Mouse (Mus musculus) monocyte, adult 5-6 weeks (primary cell): ENCODE measurements around the gene Hspb1. TPM values are rescaled to one million over a fixed set of nuclear protein-coding genes. Genes with fewer than 3 reads are reported as not detected.

Experiments
- ATAC-seq: fragments of 153-309, 156-312 bp; replicated peaks from 2 replicates; pipeline ENCODE4 v1.8.0; 2017; ENCODE audit warnings: mild to moderate bottlenecking; ENCODE audit not compliant: low TSS enrichment, insufficient number of reproducible peaks, severe bottlenecking, poor library complexity, low FRiP score
- total RNA-seq: library from RNA; stranded (forward); fragments of 200-1000, 200-491, 200-594 nt; gene quantifications from 3 replicates; pipeline ENCODE4 v1.2.3, GENCODE M21; 2017

Gene Hspb1
- total RNA-seq, 1 experiment from 2014 or later = not detected

DNA sequence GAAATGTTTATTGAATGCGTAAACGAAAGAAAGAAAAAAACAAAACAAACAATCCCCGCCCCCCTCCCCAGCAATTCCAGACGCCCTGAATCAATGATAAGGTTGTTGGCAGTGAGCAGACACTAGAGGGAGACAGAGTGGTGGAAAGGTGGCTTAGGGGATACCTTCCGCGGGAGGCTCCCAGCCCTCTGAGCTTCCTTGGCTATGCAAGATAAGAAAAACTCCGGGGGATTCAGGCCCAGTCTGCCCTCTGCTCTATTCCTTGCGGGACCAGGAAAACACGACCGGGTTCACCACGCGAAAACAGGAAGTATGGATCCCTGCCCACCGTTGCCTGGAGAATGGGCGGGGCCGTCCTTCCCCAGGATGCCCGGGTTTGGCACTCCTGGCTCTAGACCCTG is 9.9 kb upstream of the Hspb1 start:
- ATAC-seq = no peak

DNA sequence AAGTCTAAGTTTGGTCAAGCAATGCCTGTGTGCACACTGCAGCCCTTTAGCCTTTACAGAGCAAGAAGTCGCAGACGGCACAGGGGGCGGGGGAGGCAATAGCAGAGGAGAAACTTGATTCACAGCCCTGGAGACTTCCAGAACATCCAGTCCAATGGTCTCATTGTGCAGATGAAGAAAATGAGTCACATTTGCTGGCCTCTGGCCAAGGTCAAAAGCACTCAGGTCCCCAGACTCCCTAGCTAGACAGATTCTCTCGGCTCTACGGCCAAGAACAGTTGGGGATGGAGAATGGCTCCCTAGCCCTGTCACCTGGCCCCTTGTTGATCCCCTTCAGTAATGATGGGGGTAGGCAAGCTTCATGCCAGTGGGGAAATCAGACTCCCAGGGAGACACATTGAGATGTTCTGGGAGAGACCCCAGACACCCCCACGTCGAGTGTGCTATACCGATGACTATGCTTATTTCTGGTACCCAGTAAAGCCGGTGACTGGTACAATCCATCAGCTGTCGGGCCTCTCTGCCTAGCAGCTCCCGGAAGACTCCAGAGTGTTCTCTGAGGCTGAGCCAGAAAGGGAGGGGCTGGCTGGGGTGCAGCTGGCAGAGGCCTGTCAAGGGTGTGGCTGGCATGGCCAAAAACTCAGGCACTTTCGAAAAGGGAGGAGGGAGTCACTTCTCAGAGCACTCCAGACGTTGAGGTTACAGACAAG is 8.1 kb upstream of the Hspb1 start:
- ATAC-seq = 0 out of 2 replicates have a peak, but pooled peaks have one; percentile 24

DNA sequence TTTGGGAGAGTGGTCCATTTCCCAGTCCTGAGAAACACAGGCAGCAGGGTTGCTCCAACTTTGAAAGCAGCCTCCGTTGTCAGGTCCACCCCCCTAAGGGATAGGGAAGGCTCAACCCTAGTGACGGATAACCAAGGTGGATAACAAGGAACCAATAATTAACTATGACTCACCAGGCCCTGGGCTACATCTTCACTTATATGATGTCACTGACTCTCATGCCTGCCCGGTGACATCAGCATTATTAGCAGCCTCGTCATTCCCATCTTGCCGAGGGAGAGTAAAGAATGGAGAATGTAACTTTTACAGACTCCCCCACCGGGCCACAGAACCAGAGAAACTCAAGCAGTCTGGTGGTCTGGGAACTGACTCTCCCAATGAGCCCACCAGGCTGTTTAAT is 3.1 kb upstream of the Hspb1 start:
- ATAC-seq = no peak

DNA sequence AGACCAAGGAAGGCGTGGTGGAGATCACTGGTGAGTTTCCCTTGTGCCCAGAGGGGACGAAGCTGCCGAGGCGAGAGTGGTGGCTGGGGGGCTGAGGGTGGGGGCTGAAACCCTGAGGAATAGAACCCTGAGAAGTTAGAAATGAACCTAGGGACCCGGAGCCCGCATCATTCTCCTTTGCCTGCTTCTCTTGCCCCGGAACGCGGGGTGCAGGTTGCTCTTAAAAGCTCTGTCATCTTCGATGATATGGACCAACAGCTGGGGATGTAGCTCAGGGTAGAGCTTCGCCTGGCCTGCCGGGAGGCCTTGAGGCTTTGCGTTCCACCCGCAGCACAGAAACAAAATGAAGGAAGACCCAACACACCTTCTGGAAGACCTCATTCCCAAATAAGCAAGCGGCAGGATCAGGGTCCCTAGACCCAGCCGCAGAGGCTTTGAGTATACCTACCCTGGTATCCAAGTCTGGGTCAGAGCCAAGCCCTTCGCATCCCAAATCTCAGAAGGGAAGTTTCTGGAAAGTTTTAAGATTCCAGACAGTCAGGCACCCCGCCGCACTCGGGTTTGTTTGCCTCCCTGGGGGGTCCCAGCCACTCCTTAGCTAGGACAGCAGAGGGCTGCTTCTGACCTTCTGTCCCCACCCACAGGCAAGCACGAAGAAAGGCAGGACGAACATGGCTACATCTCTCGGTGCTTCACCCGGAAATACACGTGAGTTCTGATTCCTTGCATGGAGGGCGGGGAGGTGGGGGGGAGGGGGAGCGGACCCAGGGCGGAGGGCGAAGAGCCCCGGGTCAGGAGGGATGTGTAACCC is 891 bp downstream of the Hspb1 start:
- no peak for ATAC-seq

DNA sequence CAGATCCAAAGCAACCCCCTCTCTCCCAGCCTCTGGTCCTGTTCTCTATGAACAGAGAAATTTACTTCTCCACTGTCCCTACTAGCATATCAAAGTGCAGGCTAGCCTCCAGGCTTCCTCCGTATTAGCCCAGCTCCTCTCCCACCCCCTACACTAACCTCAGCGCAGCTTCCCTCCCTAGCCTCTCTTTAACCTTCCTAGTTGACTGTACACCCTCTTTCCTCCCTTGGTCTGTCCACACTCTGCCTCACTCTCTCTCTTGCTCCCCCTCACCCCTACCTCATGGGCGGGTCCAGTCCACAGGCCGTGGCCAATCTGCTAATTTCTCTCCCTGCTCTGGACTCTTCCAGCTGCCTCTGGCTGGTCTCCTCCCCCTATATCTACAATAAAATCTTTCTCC is 2.6 kb downstream of the Hspb1 start:
- no peak for ATAC-seq

DNA sequence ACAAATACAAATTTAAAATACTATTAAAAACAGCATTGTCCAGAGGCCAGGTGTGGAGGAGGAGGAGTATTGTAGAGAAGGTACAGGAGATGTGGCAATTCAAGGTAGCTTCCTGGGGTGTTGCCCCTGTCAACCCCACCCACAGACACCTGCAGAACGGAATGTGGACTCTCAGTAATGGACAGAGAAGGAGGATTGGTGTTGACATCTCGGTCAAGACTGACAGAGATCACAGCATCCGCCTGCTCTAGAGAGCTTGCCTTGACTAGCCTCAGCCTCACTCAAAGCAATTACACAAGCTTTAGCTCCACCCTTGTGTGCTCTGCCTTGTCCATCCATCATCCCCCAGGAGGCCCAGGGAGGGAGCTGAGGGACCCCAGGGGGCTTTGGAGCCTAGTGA is 3.2 kb downstream of the Hspb1 start:
- no peak for ATAC-seq

DNA sequence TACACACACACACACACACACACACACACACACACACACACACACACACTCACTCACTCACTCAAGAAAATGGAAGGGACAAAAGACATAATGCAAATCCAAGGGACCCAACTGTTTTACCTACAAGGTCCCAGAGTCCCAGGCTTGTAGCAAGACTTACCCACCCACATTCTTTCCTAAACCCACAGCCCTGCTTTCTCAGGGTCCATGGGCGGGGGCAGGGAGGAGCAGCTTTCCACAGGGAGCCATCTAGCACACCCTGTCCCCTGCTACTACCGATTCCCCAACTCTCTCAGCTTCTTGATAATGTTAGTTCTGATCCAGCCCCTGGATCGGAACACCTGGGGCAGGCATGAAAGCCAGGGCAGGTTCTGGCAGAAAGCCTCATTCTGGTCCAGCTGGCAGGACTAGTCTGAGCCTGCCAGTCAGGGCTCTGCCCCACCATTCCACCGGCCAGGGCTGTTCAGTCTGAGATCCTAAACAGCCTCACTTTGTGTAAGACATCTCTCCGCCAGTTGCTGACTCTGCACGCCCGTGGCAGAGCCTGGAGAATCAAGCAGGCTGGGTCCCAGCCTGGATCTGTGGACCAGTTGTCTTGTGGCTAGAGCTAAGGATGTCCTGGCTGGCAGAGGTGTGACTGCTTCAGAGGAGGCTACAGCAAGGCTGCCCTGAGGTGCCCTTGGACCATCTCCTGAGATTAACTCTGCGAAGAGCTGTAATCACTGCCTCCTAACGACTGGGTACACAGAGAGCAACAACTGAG is 5.1 kb downstream of the Hspb1 start:
- no peak for ATAC-seq

DNA sequence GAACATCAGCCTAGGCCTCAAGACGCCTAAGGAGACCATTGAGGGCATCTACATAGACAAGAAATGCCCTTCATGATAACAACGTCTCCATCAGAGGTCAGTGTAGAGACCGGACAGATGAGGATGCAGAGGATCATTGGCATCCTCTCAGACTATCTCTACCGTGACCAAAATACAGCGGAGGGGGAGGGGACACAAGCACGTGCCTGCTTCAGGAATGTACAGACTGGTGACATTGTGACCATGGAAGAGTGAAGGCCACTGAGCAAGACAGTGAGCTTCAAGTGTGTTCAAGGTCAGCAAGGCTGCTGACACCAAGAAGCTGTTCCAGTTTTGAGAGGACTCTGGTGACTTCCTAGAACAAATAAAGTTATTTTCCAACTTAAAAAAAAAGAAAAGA is 7.2 kb downstream of the Hspb1 start:
- ATAC-seq = no peak

DNA sequence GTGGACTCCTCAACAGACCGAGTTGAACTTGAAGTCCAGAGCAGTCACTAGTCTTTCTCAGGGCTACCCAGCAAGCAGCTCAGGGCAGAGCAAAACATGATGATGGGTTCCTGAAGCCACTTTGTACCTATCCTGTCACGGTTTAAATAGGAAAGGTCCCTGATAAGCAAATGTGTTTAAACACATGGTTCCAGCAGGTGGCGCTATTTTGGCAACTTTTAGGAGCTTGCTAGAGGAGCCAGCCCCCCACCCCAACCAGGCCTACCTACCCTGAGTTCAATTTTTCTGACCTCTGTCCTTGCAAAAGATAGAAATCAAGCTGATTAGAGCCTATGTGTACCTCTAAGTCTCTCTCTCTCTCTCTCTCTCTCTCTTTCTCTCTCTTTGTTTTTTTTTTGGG is 10.3 kb downstream of the Hspb1 start:
- 0 out of 2 replicates have a peak, but pooled peaks have one; percentile 15 for ATAC-seq

DNA sequence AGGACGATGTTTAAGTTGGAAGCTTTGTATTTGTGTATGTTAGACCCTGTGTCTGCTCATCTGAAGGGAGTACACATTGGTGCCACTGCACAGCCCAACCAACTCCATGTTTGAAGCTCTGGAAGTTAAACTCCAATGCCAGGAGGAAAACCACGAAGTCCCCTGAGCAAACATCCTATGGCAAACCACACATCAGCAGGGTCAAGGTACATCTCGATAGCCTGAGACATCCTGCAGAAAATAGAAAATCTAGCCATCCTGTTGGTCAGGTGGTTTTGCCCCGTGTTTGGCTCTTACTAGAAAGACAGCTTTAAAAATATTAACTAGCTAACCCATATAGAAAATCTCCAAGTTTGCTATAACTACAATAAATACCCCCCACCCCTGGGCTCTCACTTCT is 11.3 kb downstream of the Hspb1 start:
- no peak for ATAC-seq

DNA sequence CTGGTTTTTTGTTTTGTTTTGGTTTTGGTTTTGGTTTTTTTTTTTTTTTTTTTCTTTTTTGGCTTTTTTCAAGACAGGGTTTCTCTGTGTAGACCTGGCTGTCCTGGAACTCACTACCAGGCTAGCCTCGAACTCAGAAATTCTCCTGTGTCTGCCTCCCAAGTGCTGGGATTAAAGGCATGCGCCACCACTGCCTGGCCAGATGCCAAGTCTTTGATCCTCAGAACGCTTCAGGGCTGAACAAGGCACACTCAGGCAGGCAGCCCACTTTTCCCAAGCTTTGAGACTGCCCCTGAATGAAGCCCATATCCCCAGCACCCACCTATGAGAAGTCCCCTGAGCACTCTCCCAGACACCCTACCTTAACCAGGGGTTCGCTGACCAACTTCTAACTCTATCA is 12.1 kb downstream of the Hspb1 start:
- ATAC-seq = no peak

DNA sequence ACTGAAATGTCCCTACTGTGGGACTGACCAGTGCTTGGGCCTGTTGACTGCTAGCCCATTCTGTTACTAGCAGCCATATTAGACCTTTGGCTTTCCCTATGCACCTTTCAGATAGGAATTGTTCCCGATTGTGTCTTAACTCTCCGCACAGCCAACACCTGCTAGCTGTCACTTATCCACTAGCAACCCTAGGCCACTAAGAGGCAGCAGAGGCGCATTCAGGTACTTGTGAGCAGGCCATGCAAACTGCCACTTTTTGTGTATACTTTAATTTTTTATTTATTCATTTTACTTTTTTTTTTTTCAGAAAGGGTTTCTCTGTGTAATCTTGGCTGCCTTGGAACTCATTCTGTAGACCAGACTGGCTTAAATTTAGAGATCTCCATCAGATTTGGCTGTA is 13.0 kb downstream of the Hspb1 start:
- ATAC-seq = no peak

DNA sequence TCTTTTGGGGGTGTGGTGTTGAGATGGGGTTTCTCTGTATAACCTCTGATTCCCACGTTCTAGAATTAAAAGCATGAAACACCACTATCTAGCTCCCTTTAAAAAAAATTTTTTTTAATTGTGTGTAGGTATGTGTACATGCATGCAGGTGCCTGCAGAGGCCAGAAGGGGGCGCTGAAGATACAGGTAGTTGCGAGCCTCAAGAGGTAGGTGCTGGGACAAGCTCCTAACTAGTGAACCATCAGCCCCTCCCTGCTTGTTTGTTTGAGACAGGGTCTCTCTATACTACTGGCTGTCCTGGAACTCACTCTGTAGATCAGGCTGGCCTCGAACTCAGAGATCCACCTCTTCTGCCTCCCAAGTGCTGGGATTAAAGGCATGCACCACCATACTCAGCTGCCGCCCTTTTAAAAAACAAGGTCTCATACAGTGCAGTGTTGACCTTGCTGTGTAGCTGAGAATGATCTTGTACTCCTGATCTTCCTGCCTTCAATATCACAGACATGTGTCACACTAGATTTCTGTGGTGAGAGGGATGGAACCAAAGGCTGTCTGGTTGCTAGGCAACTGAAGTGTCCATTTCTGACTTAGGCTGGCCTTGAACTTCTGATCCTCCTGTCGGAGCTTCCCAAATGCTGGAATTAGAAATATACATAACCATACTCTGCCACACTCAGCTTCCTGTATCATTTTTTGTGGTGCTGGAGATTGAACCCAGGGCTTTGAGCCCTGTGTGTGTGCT is 13.8 kb downstream of the Hspb1 start:
- no peak for ATAC-seq

DNA sequence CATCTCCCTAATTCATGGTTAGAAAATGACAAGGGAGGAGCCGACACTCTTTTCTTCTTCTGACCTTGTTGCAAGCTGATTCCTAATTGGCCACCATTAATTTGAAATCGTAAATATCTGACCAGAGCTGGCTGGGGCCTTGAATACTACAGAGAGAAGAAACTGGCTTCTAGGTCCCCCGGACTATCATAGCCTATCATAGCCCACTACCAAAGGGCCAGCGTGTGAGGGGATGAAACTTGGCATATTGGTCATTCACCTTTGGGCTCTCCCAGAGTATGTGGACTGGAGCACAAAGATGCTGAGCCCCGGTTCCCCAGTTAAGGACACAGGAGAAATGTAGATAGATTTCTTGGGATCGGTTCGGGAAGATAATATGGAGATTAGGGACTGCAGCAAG is 15.3 kb downstream of the Hspb1 start:
- no peak for ATAC-seq

DNA sequence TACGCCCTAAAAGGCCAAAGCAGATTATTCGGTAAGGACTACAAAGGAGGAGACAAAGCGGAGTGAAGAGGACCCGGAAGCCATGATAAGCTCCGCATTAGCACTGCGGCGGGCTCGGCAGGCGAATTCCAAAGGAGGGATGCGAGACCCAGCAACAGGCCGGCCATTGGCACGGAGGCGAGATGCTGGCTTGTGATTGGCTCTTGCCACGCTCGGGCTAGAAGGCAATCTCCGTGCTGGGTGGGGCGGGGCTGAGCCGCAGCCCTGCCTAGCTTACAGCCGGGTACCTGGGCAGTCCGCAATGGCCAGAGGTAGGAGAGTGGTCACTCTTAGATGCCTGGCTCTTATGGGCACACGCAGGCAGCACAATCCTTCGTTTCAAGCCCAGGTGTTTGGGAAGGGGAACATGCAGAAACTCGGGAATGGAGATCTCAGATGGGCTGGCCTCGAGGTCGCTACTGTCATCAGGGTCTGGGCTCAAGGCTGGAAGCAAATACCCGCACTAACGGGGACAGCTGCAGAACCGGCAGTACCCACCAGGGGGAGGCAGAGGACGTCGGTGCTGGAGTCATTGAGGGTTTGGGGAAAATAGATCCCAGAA is 15.9 kb downstream of the Hspb1 start:
- peak; percentile 55 for ATAC-seq

DNA sequence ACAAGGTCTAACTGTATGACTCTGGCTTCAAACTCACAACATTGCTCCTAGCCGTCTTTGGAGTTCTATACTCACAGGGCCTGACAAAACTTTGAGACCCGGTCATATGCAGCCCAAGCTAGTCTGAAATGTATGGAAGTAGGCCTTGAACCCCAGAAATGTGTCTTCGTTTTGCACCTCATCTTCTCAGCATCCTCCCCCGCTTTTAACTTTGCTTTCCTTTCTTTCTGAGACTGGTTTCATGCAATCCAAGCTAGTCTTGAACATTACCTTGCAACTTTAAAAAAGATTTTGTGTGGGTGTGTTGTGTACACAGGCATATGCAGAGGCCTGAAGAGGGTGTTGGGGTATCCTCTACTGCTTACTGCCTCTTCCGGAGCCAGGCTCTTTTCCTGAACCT is 16.5 kb downstream of the Hspb1 start:
- no peak for ATAC-seq

DNA sequence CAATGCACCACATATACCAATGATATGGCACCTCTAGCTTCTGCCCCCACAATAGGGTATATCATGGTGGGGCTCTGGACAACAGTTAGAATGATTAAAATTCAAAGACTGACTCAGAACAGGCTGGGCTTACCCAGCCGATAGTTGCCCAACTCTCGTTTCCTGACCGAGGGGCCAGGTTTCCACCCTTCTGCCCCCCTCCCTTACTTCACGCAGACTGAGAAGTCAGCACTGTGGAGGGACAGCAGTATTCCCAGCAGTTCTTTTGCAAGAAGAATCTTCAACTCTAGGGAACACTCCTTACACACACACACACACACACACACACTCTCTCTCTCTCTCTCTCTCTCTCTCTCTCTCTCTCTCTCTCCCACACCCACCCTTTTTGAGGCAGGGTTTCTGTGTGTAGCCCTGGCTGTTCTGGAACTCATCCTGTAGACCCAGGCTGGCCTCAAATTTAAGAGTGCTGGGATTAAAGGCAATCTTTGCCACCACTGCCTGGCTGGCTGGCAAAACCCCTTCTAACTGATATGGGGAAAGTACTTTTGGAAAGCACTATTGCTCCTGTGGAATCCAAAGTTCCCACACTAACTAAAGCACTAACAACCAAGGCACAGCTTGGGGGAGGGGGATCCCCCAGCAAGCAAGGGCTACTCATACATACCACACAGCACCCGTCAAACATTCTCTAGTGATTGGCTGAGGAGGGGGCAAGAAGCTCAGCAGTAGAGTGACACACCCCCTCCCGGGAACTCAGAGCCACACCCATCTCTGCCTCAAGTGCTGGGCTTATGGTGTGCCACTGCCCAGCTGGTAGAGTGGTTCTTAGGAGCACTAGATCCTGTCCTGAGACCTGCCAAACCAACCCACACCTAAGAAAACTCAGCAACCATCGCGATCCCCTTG is 17.9 kb downstream of the Hspb1 start:
- no peak for ATAC-seq

DNA sequence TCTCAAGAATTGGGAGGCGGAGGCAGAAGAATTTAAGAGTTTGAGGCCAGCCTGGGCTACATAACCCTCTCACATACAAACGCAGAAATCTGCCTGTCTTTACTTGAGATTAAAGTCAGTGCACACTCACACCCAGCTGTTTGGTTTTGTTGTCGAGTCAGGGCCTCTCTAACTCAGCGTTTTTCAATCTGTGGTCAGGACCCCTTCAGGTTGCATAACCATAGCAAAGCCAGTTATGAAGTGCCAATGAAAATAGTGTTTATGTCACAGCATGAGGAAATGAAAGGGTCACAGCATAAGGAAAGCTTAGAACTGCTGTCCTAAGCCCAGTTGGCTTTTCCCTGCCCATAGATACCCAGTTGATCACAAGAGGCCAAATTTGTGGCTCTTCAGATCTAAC is 19.1 kb downstream of the Hspb1 start:
- ATAC-seq = peak; percentile 42; the same call in 1 of the 2 replicates
